Mouse (Mus musculus) c-Kit-positive CD71-positive TER-119-negative erythroid progenitor cells, embryonic 14.5 days (primary cell): ENCODE measurements around the gene Rbm47.

Experiments used
- DNase-seq: peaks from one replicate; pipeline ENCODE4 v3.0.0-alpha.2; 2013; ENCODE audit warnings: low read depth

Rbm47 gene

GRCm38 (mm10) chr5:66124931-66125330 is 48.0 kb downstream of the Rbm47 start:
- DNase-seq, result no peak

GRCm38 (mm10) chr5:66124089-66124400 is 48.9 kb downstream of the Rbm47 start:
- no peak for DNase-seq

- no peak for DNase-seq
Observed at GRCm38 (mm10) chr5:66123295-66124088, 49.4 kb downstream of the Rbm47 start.

GRCm38 (mm10) chr5:66121255-66121654 is 51.7 kb downstream of the Rbm47 start:
- no peak for DNase-seq

- DNase-seq, result no peak
Observed at GRCm38 (mm10) chr5:66114751-66115150, 58.2 kb downstream of the Rbm47 start.

GRCm38 (mm10) chr5:66114208-66114607 is 58.7 kb downstream of the Rbm47 start:
- no peak for DNase-seq

GRCm38 (mm10) chr5:66112059-66112458 is 60.9 kb downstream of the Rbm47 start:
- no peak for DNase-seq

GRCm38 (mm10) chr5:66106372-66106771 is 66.5 kb downstream of the Rbm47 start:
- no peak for DNase-seq

GRCm38 (mm10) chr5:66105946-66106345 is 67.0 kb downstream of the Rbm47 start:
- DNase-seq, result no peak

- no peak for DNase-seq
Observed at GRCm38 (mm10) chr5:66105366-66105765, 67.6 kb downstream of the Rbm47 start.

- DNase-seq, result no peak
Observed at GRCm38 (mm10) chr5:66103386-66103785, 69.5 kb downstream of the Rbm47 start.

GRCm38 (mm10) chr5:66102821-66103220 is 70.1 kb downstream of the Rbm47 start:
- no peak for DNase-seq

- DNase-seq, result no peak
Observed at GRCm38 (mm10) chr5:66101577-66101976, 71.3 kb downstream of the Rbm47 start.

- DNase-seq, result no peak
Observed at GRCm38 (mm10) chr5:66100322-66100721, 72.6 kb downstream of the Rbm47 start.

GRCm38 (mm10) chr5:66098094-66098871 is 74.6 kb downstream of the Rbm47 start:
- DNase-seq, result no peak

- DNase-seq, result no peak
Observed at GRCm38 (mm10) chr5:66096081-66096480, 76.8 kb downstream of the Rbm47 start.

GRCm38 (mm10) chr5:66095166-66095565 is 77.8 kb downstream of the Rbm47 start:
- DNase-seq, result no peak

- DNase-seq, result no peak
Observed at GRCm38 (mm10) chr5:66090037-66090436, 82.9 kb downstream of the Rbm47 start.

- DNase-seq, result no peak
Observed at GRCm38 (mm10) chr5:66089600-66089999, 83.3 kb downstream of the Rbm47 start.

GRCm38 (mm10) chr5:66088902-66089295 is 84.0 kb downstream of the Rbm47 start:
- DNase-seq, result no peak

GRCm38 (mm10) chr5:66088247-66088901 is 84.5 kb downstream of the Rbm47 start:
- DNase-seq, result no peak

GRCm38 (mm10) chr5:66086952-66087351 is 86.0 kb downstream of the Rbm47 start:
- no peak for DNase-seq

GRCm38 (mm10) chr5:66086304-66086703 is 86.6 kb downstream of the Rbm47 start:
- no peak for DNase-seq
